Mouse (Mus musculus) neural tube, postnatal 0 days (tissue): Measurements from ENCODE around the gene Smad3. TPM values are rescaled to one million over a fixed set of nuclear protein-coding genes. Genes with fewer than 3 reads are reported as not detected.

ENCODE experiments used
- polyA plus RNA-seq: library from polyadenylated mRNA; unstranded; fragments of >200 nt; fragmentation: Nextera tagmentation; extraction: Ambion mirVana; gene quantifications from 2 replicates; pipeline ENCODE4 v1.2.1, GENCODE M21; 2015

Smad3 gene
- polyA plus RNA-seq: 6.7 and 7.3 TPM in 2 replicates

DNA sequence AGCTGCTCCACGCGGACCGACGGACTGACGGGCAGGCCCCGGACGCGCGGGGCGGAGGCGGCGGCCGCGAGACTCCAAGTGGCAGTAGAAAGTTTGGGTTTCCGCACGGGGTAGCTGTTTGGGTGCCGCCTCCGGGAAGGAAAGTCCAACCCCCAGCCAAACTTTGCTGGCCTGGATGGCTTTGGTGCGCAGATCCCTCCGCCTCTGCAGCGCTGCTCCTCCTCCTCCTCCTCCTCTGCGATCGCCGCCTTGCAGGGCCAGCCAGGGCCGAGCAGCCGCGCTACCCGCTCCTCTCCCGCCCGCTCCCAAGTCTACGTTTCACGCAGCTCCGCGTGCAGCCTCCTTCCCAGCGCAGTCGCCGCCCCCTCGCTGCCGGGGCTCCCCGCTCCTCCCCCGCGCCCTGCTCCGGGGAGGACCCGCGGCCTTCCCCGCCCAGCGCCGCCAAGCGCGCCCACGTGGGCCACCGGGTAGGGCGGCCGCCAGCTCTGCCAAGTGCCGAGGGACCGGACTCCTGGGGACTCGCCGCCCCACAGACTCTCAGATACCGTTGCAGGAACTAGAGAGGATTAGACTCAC is at the start of gene Smad3:
Smad3 (minus strand) TSS at position 130 of the 576 bp plus-strand sequence.

DNA sequence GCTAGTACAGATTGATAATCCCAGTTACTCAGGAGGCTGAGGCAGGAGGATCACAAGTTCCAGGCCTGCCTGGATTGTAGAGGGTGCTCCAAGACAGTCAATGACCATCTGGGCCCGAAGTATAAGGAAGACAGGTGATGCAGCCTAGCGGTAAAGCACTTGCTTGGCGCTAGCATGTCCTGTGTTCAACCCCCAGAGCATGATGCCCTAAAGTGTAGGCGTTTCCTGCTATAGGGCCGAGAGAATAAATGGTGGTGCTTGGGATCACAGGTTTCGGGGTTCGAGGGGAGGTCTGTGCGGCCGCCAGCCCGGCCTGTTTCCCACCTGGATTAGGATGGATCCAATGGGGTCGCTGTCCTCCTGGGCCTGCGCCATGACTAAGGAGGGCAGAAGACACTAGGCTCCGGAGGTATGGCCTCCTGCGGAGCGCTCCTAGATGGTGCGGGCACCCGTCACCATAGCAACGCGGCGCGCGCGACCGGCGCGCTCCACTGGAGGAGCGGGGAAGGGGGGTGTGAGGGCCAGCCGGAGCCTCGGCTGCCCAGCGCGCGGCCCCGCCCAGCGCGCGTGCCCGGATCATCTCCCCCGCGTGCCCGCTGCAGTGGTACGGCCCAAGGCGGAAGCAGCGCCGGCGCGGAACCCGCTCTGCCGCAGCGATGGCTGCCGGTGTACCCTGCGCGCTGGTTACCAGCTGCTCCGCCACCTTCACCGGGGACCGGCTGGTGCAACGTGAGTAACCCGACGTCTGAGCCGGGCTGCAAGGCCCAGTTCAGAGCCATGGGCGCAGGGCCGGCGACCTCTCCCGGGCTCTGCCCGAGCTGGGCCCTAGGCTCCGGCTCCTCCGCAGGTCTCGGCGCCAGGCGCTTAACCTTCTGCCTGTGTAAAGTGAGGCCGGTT is 155.5 kb downstream of the Smad3 start, which contains the start of the genes Iqch and Aagab:
Iqch (minus strand) TSS at position 451 of the 897 bp plus-strand sequence.
Aagab (plus strand) TSS at position 618 of the 897 bp plus-strand sequence.

Other genes starting within 250 kb of the Smad3 start
- 0.10 and 0.23 TPM in 2 replicates for gene Iqch, start 155.5 kb downstream of the Smad3 start, polyA plus RNA-seq
- 47.7 and 50.5 TPM in 2 replicates for gene Aagab, start 155.3 kb downstream of the Smad3 start, polyA plus RNA-seq